Mouse (Mus musculus): Measurements from ENCODE around the gene Phc3.
"Not testable (repeated sequence)": the region's sequence is repeated elsewhere in the genome, so short reads cannot be mapped to it uniquely, and the experiment has no call there.

The Phc3 gene

GRCm38 (mm10) chr3:30868625-30869024, 100.6 kb downstream of the Phc3 start:
- no peak for DNase-seq (ENCODE audit: low spot score)

GRCm38 (mm10) chr3:30868176-30868575, 101.0 kb downstream of the Phc3 start:
- DNase-seq (ENCODE audit: low spot score) = no peak

DNA sequence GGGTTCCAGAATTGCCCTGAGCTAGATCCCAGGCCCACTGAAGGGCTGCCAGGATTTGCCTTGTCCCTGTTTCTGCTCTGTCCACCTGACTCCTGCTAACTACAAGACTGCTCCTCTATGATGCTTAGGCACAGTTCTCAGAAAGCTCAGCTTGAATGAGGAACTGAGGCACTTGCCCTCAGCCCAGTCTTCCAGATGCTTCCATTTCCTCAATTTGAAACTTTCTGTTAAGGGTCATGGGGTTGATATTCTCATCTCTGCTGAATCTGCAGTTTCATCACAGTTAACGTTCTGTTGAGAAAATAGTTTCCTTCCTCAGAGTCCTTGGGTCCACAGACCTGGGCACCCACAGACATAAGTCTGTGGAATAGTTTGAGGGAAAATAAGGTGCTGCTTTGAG, 104.6 kb downstream of the Phc3 start:
- DNase-seq (ENCODE audit: low spot score) = no peak

DNA sequence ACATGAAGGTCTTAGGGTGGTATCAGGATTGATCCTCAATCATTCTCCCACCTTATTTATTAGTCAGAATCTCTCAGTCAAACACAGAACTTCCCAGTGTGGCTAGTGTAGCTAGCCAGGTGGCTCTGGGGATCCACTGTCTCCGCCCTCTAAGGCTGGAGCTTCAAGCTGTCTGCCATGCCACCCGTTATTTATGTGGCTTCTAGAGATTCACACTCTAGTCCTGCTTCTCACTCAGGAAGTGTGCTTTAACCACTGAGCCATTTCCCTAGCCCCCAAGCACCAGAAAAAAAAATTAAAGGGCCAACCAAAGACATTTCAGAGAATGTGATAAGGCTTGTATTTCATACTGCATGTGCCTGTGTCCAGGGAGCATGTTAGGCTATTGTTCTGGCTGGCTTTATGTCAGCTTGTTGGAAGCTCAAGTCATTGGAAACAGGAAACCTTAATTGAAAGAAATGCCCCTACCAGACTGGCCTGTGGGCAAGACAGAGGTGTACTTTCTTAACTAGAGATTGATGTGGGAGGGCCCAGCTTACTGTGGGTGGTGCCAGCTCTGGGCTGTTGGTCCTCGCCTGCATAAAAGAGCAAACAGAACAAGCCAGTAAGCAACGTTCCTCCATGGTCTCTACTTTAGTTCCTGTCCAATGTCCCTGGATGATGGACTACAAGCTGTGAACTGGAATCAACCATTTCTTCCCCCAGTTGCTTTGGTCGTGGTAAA, 105.3 kb downstream of the Phc3 start:
- DNase-seq (ENCODE audit: low spot score) = no peak

DNA sequence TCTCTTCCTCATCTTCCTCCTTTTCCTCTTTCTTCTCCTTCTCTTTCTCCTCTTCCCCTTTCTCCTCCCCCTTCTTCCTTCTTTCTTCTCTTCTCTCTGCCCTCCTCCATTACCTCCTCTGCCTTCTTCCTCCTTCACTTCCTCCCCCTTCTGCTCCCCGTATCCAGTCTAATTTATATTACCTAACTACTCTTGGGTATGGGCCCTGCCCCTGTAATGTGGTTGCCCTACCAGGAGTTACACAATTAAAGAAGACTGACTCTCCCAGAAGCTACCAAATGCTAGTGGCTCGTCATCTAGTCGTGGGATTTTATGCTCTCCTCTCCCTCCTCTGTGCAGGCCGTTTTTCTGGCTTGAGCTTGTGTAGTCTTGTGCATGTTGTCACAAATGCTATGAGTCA, 108.5 kb downstream of the Phc3 start:
- no peak for DNase-seq (ENCODE audit: low spot score)

- DNase-seq (ENCODE audit: low spot score) = not testable (repeated sequence)
These were observed 109.6 kb downstream of the Phc3 start for GRCm38 (mm10) chr3:30859599-30859998.

GRCm38 (mm10) chr3:30855604-30856458, 113.4 kb downstream of the Phc3 start, which contains the start of gene Gpr160:
Gpr160 (plus strand) TSS chr3:30855950.
- DNase-seq (ENCODE audit: low spot score) = peak; percentile 39

DNA sequence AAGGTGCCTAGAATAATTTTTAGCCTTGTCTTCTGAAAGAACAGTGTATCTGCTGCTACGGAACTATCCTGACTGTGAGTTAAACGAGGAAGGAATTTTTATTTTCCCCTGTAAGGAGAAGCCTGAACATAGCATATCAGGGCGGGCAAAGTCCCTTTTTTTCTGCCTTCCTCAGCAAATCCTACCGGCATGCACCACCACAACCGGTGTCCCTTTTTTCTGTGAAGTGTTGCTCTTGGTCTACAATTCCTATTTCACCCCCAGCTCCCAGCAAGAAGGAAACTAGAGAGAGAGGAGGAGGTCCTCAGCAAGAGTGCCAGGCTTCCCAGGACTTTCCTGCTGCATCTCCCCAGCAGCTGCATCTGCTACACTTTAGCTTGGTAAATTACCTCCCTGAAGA, 115.6 kb downstream of the Phc3 start:
- DNase-seq (ENCODE audit: low spot score) = no peak

DNA sequence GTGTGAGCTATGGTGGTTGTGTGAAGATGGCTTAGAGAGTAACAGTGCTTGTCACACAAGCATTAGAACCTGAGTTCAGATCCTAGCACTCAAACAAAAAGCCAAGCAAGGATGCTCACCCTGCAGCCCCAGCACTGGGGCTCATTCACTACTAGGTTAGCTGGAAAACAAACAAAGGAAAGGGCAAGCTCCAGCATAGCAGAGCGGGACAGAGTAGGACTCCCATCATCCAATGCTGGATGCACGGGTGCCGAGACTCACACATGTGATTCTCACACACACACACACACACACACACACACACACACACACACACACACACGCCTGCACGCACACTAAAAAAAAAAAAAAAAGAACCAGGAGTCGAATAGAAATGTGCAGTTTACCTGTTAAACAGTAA, 117.8 kb downstream of the Phc3 start:
- DNase-seq (ENCODE audit: low spot score) = no peak

Measured in left cerebral cortex, adult 11 months (tissue).